Comparison of ENCODE assay signal across 14 mouse cellular contexts in the genomic region with DNA sequence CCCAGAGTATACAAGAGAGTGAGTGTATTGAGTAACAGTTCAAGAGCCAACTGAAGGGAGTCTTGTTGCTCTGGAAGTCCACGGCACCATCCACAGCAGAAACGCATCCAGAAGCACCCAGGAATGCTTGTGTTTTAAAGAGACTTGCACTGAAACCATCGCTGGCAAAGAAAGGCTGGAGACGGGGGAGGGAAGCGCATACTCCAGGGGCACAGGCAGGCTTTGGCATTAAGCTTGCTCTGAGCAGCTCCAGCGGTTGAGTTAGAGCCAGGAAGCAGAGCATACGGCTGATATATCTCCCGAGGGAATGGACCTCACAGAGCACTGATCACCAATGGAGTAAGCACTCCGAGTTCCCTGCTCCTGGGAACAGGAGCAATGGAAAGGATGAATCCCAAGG.
"Had no signal": no experiment of that assay in that cellular context is flagged by ENCODE, and none has a peak within 500 bp of the region (broad histone marks: within the 10 kb centered on the region; RNA-seq: fewer than 3 reads in every experiment).

No protein-coding gene starts in this region.

- DNase-seq: kidney, adult 8-10 months; kidney, postnatal 25 days; lung, adult 2 months; lung, postnatal 10 days; spleen, adult 18-20 months; thymus, adult 18-20 months; thymus, postnatal 14 days had no signal

- ATAC-seq: midbrain, embryonic 15.5 days had no signal

- H3K27ac ChIP-seq: limb, embryonic 10.5 days; liver, embryonic 15.5 days; macrophage; midbrain, embryonic 15.5 days had no signal

- H3K4me3 ChIP-seq: limb, embryonic 10.5 days; liver, embryonic 15.5 days; megakaryocyte, embryonic 14.5 days; midbrain, embryonic 15.5 days had no signal

- H3K4me1 ChIP-seq: limb, embryonic 10.5 days; liver, embryonic 15.5 days; midbrain, embryonic 15.5 days had no signal

- H3K27me3 ChIP-seq: liver, embryonic 15.5 days; midbrain, embryonic 15.5 days had no signal

- H3K4me2 ChIP-seq: liver, embryonic 11.5 days; liver, embryonic 15.5 days; midbrain, embryonic 11.5 days; midbrain, embryonic 15.5 days had no signal

- H3K9ac ChIP-seq: liver, embryonic 15.5 days; midbrain, embryonic 15.5 days had no signal

- H3K36me3 ChIP-seq: limb, embryonic 10.5 days; liver, embryonic 15.5 days; midbrain, embryonic 15.5 days had no signal

- H3K9me3 ChIP-seq: limb, embryonic 10.5 days; liver, embryonic 15.5 days; megakaryocyte, embryonic 14.5 days; midbrain, embryonic 15.5 days had no signal
